Mouse (Mus musculus): ENCODE results near the gene Hs3st1. TPM values are rescaled to one million over a fixed set of nuclear protein-coding genes. Genes with fewer than 3 reads are reported as not detected.

Gene Hs3st1
- polyA plus RNA-seq, 1 experiment from 2014 or later = 9.0 TPM

DNA sequence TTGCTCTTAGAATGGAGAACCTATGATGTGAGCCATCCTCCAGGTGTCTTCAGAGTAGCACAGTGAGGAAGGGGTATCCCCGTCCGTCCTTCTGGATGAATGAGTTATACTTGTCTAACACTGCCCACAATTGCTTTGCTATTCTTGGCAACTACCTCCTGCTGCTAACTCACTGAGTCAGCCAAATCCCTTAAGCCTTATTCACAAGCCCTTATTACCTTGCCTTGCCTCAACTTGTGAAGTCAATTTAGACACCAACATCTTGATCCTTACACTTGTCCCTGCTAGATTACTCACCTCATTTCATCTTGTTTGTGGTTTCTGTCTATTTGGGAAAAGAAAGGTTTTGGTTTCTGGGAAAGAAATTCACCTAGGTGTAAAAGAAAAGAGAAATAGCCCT lies 95.9 kb downstream of the Hs3st1 start:
- no peak overlapping the region for H3K4me3 ChIP-seq (ENCODE audit: low read depth, low read length)
- no peak overlapping the region for H3K4me2 ChIP-seq (replicated peaks; ENCODE audit: low read depth, low read length)
- H3K9me3 ChIP-seq (ENCODE audit: control insufficient read depth, low read depth, low read length) = no peaks in the 10 kb centered on the region
- H3K36me3 ChIP-seq (ENCODE audit: control insufficient read depth, insufficient read depth, low read length) = no peaks in the 10 kb centered on the region
- no peaks in the 10 kb centered on the region for H3K27me3 ChIP-seq (ENCODE audit: control insufficient read depth, insufficient read depth, low read length)
- H3K27ac ChIP-seq (ENCODE audit: low read length) = no peak overlapping the region
- ATAC-seq (ENCODE audit: insufficient number of reproducible peaks, insufficient read depth, low FRiP score, low read depth) = no peak
- WGBS = 67% methylated on average over 2 of the region's 2 CpGs
- no peak overlapping the region for H3K9ac ChIP-seq (replicated peaks; ENCODE audit: low read depth, low read length)
- H3K4me1 ChIP-seq (ENCODE audit: control insufficient read depth, insufficient read depth, low read length) = no peaks in the 10 kb centered on the region

DNA sequence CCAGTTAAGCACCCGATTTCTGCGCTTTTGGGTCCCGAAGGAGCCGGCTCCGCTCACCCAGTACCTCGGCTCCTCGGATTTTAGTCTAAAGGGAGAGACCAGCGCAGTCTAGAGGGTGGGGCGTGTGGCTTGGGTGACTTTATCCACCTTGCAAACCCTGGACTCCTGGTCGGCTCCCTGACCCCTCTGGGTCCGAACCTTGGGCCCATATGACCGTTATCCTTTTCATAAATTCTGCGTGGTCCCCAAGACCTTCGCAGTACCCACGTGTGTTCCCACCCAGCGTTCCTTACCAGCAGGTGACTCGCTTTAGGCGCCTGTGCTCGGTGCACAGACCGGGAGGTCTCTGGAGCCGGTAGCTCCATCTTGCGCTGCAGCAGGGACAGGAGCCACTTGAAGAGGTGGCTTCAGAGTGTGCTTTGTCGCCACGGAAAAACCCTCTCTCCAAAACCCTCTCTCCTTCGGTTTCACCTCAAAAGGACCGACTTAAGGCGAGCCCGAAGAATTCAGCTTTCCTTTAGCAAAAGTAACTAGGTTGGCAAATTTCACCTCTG lies 110.4 kb downstream of the Hs3st1 start:
- WGBS = under 1% methylated on average over 28 of the region's 28 CpGs
- Histone ChIP-seq H3K27ac (ENCODE audit: low read length) (no peak overlapping the region), H3K9ac (replicated peaks; ENCODE audit: low read depth, low read length) (peak overlapping the region; percentile 15), H3K9me3 (ENCODE audit: control insufficient read depth, low read depth, low read length) (no peaks in the 10 kb centered on the region), H3K36me3 (ENCODE audit: control insufficient read depth, insufficient read depth, low read length) (no peaks in the 10 kb centered on the region), H3K27me3 (ENCODE audit: control insufficient read depth, insufficient read depth, low read length) (no peaks in the 10 kb centered on the region), H3K4me1 (ENCODE audit: control insufficient read depth, insufficient read depth, low read length) (no peaks in the 10 kb centered on the region), H3K4me3 (ENCODE audit: low read depth, low read length) (peak overlapping the region; percentile 51), H3K4me2 (replicated peaks; ENCODE audit: low read depth, low read length) (peak overlapping the region; percentile 94)
- peak; percentile 44; the same call in 1 of the 2 replicates for ATAC-seq (ENCODE audit: insufficient number of reproducible peaks, insufficient read depth, low FRiP score, low read depth)

DNA sequence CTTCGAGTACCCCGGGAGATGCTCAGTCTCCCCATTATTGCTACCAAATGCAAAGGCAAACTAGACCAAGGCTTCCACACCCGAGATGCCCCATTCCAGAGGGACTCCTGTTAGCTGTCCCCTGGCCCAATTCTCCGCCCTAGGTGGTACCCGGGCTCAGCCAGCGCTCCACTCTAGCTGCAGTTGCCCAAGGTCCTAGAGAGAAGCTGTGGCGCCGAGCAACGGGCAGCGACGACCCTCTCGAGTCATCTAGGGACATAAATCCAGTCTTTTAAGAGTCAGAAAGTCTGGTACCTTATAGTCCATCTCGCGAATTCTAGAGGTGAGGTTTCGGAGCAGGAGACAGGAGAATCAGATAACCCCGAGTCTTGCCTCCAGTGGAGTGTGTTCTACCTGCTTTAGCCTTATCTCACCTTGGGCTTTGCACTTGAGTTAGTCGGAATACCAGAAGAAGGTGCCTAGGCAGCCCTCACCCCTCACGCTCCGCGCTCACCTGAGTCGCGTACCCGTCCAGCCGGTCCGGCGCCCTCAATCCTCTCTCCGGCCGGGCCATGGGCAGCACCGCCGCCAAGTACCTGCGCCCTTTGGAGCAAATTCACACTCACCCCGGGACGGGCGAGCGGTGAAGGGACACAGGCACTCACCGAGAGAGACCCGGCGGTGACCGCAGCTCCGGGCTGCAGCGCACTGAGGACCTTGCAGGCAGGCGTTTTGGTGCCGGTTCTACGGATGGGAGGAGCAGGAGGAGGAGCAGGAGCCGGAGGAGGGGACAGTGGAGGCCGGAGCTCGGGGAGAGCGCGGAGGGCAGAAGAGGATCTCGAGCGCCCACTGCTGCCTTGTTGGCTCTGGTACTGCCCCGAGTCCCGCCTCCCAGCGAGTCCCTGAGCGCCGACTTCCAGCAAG lies 111.1 kb downstream of the Hs3st1 start:
- under 1% methylated on average over 54 of the region's 56 CpGs for WGBS
- no peaks in the 10 kb centered on the region for H3K27me3 ChIP-seq (ENCODE audit: control insufficient read depth, insufficient read depth, low read length)
- H3K9me3 ChIP-seq (ENCODE audit: control insufficient read depth, low read depth, low read length) = no peaks in the 10 kb centered on the region
- peak overlapping the region; percentile 51 for H3K4me3 ChIP-seq (ENCODE audit: low read depth, low read length)
- peak overlapping the region; percentile 94 for H3K4me2 ChIP-seq (replicated peaks; ENCODE audit: low read depth, low read length)
- no peaks in the 10 kb centered on the region for H3K4me1 ChIP-seq (ENCODE audit: control insufficient read depth, insufficient read depth, low read length)
- H3K27ac ChIP-seq (ENCODE audit: low read length) = no peak overlapping the region
- no peaks in the 10 kb centered on the region for H3K36me3 ChIP-seq (ENCODE audit: control insufficient read depth, insufficient read depth, low read length)
- ATAC-seq (ENCODE audit: insufficient number of reproducible peaks, insufficient read depth, low FRiP score, low read depth) = peak; percentile 93
- peak overlapping the region; percentile 28 for H3K9ac ChIP-seq (replicated peaks; ENCODE audit: low read depth, low read length)

DNA sequence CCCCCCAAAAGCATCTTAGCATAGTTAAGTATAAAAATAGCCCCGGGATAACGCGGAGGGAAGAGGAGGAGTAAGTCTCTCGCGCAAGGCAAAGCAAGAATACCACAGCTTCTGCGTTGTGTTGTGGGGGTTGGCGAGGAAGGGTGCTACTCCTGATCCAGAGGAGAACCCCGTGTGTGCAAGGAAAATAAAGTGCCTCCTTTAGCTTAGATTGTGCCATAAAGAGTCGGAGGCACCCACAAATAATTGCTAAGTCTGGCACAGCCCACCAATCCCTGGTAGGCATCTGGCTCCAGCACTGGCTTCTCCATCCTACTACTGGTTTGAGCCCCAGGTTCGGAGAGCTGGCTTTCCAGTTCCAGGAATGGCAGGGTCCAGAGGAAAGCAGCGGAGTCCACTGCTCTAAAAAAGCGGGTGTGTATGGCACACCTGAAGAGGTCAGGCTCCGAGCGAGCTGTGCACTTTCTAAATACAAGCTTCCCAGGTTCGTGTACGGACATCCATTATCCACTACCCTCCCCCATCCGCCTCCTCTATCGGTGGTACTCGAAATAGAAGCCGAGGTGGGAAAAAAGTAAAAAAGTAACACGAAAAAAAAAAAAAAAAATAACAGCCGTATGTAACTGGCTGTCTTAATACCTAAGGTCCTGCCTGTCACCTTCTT lies 111.9 kb downstream of the Hs3st1 start:
- Histone ChIP-seq H3K4me3 (ENCODE audit: low read depth, low read length) (peak overlapping the region; percentile 51), H3K36me3 (ENCODE audit: control insufficient read depth, insufficient read depth, low read length) (no peaks in the 10 kb centered on the region), H3K9ac (replicated peaks; ENCODE audit: low read depth, low read length) (no peak overlapping the region), H3K27ac (ENCODE audit: low read length) (no peak overlapping the region), H3K9me3 (ENCODE audit: control insufficient read depth, low read depth, low read length) (no peaks in the 10 kb centered on the region), H3K4me2 (replicated peaks; ENCODE audit: low read depth, low read length) (peak overlapping the region; percentile 94), H3K4me1 (ENCODE audit: control insufficient read depth, insufficient read depth, low read length) (no peaks in the 10 kb centered on the region), H3K27me3 (ENCODE audit: control insufficient read depth, insufficient read depth, low read length) (no peaks in the 10 kb centered on the region)
- 2% methylated on average over 22 of the region's 22 CpGs for WGBS
- ATAC-seq (ENCODE audit: insufficient number of reproducible peaks, insufficient read depth, low FRiP score, low read depth) = no peak

DNA sequence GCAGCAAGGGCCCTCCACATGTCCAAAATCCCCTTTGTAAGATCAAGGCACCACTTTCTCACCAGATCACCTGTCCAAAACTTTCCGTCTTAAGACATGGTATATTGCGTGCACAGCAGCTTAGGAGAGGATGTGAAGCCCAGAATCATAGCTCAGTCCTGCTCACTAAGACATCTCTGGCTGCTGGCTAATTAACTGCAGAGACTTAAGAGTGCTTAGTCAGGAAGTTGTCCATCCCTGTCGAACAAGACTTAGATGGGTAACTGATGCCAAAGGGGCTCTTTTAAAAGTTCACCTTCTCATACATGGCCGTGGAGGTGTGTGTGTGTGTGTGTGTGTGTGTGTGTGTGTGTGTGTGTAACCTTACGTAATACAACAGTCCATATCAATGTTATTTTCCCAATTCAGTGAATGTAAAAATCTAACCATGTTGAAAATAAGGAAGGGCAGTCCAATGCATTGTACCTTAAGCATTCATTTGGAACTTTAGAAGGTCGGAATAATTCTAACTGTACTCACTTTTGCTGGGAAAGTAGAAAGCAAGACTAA lies 113.0 kb downstream of the Hs3st1 start:
- no peak for ATAC-seq (ENCODE audit: insufficient number of reproducible peaks, insufficient read depth, low FRiP score, low read depth)
- no peaks in the 10 kb centered on the region for H3K4me1 ChIP-seq (ENCODE audit: control insufficient read depth, insufficient read depth, low read length)
- no peak overlapping the region for H3K4me3 ChIP-seq (ENCODE audit: low read depth, low read length)
- no peaks in the 10 kb centered on the region for H3K27me3 ChIP-seq (ENCODE audit: control insufficient read depth, insufficient read depth, low read length)
- H3K9me3 ChIP-seq (ENCODE audit: control insufficient read depth, low read depth, low read length) = no peaks in the 10 kb centered on the region
- no peak overlapping the region for H3K27ac ChIP-seq (ENCODE audit: low read length)
- no peaks in the 10 kb centered on the region for H3K36me3 ChIP-seq (ENCODE audit: control insufficient read depth, insufficient read depth, low read length)
- H3K4me2 ChIP-seq (replicated peaks; ENCODE audit: low read depth, low read length) = no peak overlapping the region
- no peak overlapping the region for H3K9ac ChIP-seq (replicated peaks; ENCODE audit: low read depth, low read length)
- WGBS = 70% methylated on average over 6 of the region's 6 CpGs

DNA sequence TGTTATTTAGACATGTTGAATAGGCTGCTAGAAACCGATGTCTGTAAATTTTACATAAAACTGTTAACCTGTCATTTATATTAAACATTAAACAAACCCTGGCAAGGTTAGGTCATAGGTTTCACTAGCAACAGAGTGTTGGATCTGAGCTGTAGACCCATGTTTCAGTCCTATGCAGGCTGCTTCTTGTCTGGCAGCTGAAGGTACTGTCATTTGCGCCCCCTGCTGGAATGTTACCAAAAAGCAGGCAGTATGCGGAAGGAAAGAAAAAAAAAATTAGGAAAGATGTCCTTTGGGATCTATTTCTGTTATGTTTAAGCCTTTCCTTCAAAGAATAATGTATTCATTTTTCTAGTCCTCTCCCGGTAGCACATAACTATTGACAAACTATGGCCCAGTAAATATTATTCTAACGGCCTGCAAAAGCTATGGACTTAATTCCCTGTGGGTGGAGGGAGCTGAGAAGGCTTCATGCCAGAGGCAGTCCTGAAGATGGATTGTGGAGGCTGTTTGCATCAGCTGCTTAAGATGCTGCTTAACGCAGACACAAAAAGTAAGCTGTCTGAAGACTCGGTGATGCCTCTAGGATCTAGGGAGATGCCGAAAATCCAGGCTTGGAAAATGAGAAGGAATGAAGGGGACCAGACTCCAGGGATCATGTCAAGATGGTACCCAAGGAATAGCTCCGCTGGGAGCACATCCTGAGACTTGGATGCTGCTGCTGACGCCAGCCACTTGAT lies 115.7 kb downstream of the Hs3st1 start:
- H3K9me3 ChIP-seq (ENCODE audit: control insufficient read depth, low read depth, low read length) = no peaks in the 10 kb centered on the region
- H3K4me3 ChIP-seq (ENCODE audit: low read depth, low read length) = no peak overlapping the region
- no peak for ATAC-seq (ENCODE audit: insufficient number of reproducible peaks, insufficient read depth, low FRiP score, low read depth)
- no peak overlapping the region for H3K9ac ChIP-seq (replicated peaks; ENCODE audit: low read depth, low read length)
- H3K4me1 ChIP-seq (ENCODE audit: control insufficient read depth, insufficient read depth, low read length) = no peaks in the 10 kb centered on the region
- no peak overlapping the region for H3K27ac ChIP-seq (ENCODE audit: low read length)
- no peaks in the 10 kb centered on the region for H3K27me3 ChIP-seq (ENCODE audit: control insufficient read depth, insufficient read depth, low read length)
- WGBS = 37% methylated on average over 10 of the region's 10 CpGs
- no peak overlapping the region for H3K4me2 ChIP-seq (replicated peaks; ENCODE audit: low read depth, low read length)
- H3K36me3 ChIP-seq (ENCODE audit: control insufficient read depth, insufficient read depth, low read length) = no peaks in the 10 kb centered on the region

DNA sequence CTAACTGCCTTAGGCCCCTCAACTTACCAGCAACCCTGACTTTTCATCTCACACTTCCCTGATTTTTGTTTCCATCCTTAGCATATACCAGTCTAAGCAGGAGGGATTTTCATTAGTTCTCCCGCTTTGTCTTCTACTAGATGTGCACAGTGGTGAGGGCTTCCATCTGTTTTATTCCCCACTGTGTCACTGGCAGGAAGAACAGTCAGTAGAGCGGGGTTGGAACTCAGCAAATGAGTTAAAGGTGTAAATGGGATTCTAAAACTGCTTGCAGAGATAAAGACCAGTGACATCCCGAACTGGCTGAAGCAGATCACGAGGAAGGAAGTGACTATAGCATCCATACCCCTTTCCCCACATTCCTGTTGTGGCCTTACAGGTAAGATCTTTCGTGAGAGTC lies 116.3 kb downstream of the Hs3st1 start:
- Histone ChIP-seq H3K9ac (replicated peaks; ENCODE audit: low read depth, low read length) (no peak overlapping the region), H3K4me1 (ENCODE audit: control insufficient read depth, insufficient read depth, low read length) (no peaks in the 10 kb centered on the region), H3K4me3 (ENCODE audit: low read depth, low read length) (no peak overlapping the region), H3K27ac (ENCODE audit: low read length) (no peak overlapping the region), H3K4me2 (replicated peaks; ENCODE audit: low read depth, low read length) (no peak overlapping the region), H3K27me3 (ENCODE audit: control insufficient read depth, insufficient read depth, low read length) (no peaks in the 10 kb centered on the region), H3K9me3 (ENCODE audit: control insufficient read depth, low read depth, low read length) (no peaks in the 10 kb centered on the region), H3K36me3 (ENCODE audit: control insufficient read depth, insufficient read depth, low read length) (no peaks in the 10 kb centered on the region)
- 72% methylated on average over 5 of the region's 5 CpGs for WGBS
- ATAC-seq (ENCODE audit: insufficient number of reproducible peaks, insufficient read depth, low FRiP score, low read depth) = no peak

DNA sequence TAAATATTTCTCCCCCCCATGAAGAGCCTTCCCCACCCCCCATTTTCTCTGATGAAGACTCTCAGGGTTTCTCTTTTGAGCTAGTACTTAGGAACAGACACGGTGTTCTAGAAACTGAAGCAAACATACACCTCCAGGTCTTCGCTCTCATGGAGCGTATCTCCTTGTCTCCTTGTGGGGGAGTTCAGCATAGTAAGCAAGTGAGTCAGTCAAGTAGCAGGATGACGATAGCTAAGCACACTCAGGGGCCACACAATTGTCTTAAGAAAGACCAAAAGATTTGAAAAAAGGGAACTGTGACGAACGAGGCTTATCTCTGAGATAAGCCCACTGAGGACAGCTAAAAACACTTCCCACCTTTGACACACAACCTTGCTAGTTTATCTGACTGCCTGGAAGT lies 117.4 kb downstream of the Hs3st1 start:
- 55% methylated on average over 6 of the region's 6 CpGs for WGBS
- no peak overlapping the region for H3K27ac ChIP-seq (ENCODE audit: low read length)
- no peaks in the 10 kb centered on the region for H3K36me3 ChIP-seq (ENCODE audit: control insufficient read depth, insufficient read depth, low read length)
- no peak overlapping the region for H3K4me2 ChIP-seq (replicated peaks; ENCODE audit: low read depth, low read length)
- no peaks in the 10 kb centered on the region for H3K27me3 ChIP-seq (ENCODE audit: control insufficient read depth, insufficient read depth, low read length)
- no peak overlapping the region for H3K9ac ChIP-seq (replicated peaks; ENCODE audit: low read depth, low read length)
- no peaks in the 10 kb centered on the region for H3K9me3 ChIP-seq (ENCODE audit: control insufficient read depth, low read depth, low read length)
- H3K4me1 ChIP-seq (ENCODE audit: control insufficient read depth, insufficient read depth, low read length) = no peaks in the 10 kb centered on the region
- ATAC-seq (ENCODE audit: insufficient number of reproducible peaks, insufficient read depth, low FRiP score, low read depth) = no peak
- H3K4me3 ChIP-seq (ENCODE audit: low read depth, low read length) = no peak overlapping the region

Data from stomach, embryonic 14.5 days (tissue).